Mouse (Mus musculus) brain, embryonic 14.5 days (tissue): Measurements from ENCODE around the gene Cd34.

Experiments used
- CTCF ChIP-seq: fragments of 200-500 bp; IDR thresholded peaks from 2 replicates; pipeline ENCODE4 v1.5.1; 2012; ENCODE audit warnings: inconsistent platforms, mild to moderate bottlenecking, moderate library complexity, borderline replicate concordance; ENCODE audit not compliant: insufficient read depth, insufficient read length; ENCODE audit errors: extremely low read depth
- POLR2A ChIP-seq: fragments of 200-500 bp; IDR thresholded peaks from 2 replicates; pipeline ENCODE4 v1.6.1; 2012; ENCODE audit warnings: mild to moderate bottlenecking, inconsistent platforms, borderline replicate concordance; ENCODE audit not compliant: poor library complexity, insufficient read depth, insufficient read length, severe bottlenecking; ENCODE audit errors: extremely low read depth

DNA sequence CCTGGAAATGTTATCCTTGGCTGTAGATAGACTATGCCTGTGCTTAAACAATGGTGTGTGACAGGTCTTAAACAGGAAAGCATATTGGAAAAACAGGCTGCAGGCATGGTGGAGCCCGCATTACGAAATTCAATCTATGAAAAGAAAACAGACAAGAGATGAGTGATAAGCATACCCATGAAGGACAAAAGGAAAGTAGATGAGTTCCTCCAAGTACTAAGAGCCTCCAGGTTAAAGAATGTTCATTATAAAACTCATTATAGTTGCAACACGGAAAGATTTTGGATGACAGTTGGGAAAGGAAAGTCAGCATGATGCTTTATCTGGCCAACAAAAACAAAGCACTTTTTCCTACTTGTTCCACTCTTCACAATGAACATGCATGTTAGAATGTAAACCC, 43.3 kb upstream of the Cd34 start:
- TF ChIP-seq CTCF (no peak), POLR2A (no peak)
